Mouse (Mus musculus): Measurements from ENCODE around the gene Elovl3. TPM values are rescaled to one million over a fixed set of nuclear protein-coding genes. Genes with fewer than 3 reads are reported as not detected.
A peak's percentile ranks its signal among the peaks of the same experiment; 100 is the strongest.

Gene Elovl3
- polyA plus RNA-seq (2015; fragmentation: Nextera tagmentation; extraction: Ambion mirVana): 0.06 TPM in 1 of 2 replicates, not detected in the other

DNA sequence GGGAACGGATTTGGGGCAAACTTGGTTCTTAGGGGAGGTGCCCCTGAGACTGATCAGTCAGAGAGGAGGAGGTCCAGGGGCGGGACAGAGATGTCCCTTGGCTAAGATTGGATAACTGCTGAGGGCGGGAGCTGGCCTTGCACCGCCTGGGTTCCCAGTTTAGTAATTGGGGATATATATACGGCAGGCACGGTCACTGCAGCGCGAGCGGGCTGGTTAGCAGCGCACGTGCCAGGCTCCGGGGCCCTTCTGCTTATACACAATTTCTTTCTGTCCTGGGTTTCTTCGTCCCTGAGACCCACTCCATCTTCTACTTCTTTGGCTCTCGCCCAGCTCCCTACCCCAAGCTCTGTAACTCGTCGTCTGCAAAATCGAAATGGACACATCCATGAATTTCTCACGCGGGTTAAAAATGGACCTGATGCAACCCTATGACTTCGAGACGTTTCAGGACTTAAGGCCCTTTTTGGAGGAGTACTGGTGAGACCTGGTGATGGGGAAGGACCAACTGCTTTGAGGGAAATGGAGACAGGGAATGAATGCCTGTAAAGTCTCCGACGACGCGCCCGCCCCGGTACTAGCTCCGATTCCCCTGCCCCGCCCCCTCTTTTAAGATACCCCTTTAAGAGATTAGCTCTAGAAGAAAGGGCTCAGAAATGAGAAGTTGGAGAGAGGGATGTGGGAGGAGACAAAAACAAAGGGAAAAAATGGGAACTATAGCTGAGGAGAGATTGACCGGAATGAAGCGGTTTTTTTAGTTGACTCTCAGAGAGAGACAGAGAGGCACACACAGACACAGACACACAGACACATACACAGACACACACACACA lies at the start of gene Elovl3:
Gene Elovl3 (plus strand): TSS at position 204 of the 832 bp plus-strand sequence.
- peak within 1 kb of the TSS; percentile 39 for H3K4me3 ChIP-seq (replicated peaks; ENCODE audit: low read length)
- peaks cover 18% of the 10 kb centered on the region for H3K4me1 ChIP-seq (ENCODE audit: control insufficient read depth, insufficient read depth, low read length)
- H3K9ac ChIP-seq (ENCODE audit: low read length): peak within 1 kb of the TSS; percentile 33; the same call in 1 of the 2 replicates
- peak; percentile 63; the same call in 1 of the 2 replicates for ATAC-seq (ENCODE audit: insufficient read depth, low FRiP score)
- H3K36me3 ChIP-seq (ENCODE audit: control insufficient read depth, insufficient read depth, low read length): no peaks in the 10 kb centered on the region
- no peak within 1 kb of the TSS for H3K27ac ChIP-seq (ENCODE audit: low read length)
- WGBS: 4% methylated on average over 31 of the region's 31 CpGs
- peak within 1 kb of the TSS; percentile 56 for H3K4me2 ChIP-seq (ENCODE audit: low read depth, low read length)
- no peaks in the 10 kb centered on the region for H3K9me3 ChIP-seq (replicated peaks; ENCODE audit: control insufficient read depth, low read length)
- H3K27me3 ChIP-seq (ENCODE audit: control insufficient read depth, insufficient read depth, low read length): peaks cover 55% of the 10 kb centered on the region

GRCm38 (mm10) chr19:46085185-46085584 lies 46.5 kb upstream of the Elovl3 start:
- Histone ChIP-seq H3K4me3 (replicated peaks; ENCODE audit: low read length) (no peak overlapping the region), H3K9ac (ENCODE audit: low read length) (no peak overlapping the region), H3K4me2 (ENCODE audit: low read depth, low read length) (no peak overlapping the region), H3K27ac (ENCODE audit: low read length) (no peak overlapping the region), H3K9me3 (replicated peaks; ENCODE audit: control insufficient read depth, low read length) (no peaks in the 10 kb centered on the region), H3K36me3 (ENCODE audit: control insufficient read depth, insufficient read depth, low read length) (peaks cover 38% of the 10 kb centered on the region), H3K4me1 (ENCODE audit: control insufficient read depth, insufficient read depth, low read length) (no peaks in the 10 kb centered on the region), H3K27me3 (ENCODE audit: control insufficient read depth, insufficient read depth, low read length) (no peaks in the 10 kb centered on the region)
- WGBS: 96% methylated on average over 8 of the region's 8 CpGs
- ATAC-seq (ENCODE audit: insufficient read depth, low FRiP score): no peak

DNA sequence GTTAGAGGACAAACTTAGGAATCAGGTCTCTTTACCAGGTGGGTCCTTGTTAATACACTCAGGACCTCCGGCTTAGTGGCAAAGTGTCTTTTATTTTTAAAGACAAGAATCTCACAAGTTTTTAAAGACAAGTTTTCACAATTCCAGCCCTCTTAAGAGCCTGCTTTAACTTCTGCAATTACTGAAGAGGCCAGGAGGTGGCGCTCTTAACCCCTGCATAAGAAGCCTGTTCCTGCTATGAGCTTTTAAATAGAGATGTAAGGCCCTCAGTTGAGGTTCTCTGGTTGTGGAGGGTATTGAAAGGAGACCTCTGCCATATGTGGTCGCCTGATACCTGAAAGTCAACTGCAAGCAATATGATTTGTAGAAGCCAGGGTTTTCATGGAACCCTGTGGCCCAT lies 45.4 kb upstream of the Elovl3 start:
- H3K9ac ChIP-seq (ENCODE audit: low read length): no peak overlapping the region
- H3K4me2 ChIP-seq (ENCODE audit: low read depth, low read length): no peak overlapping the region
- H3K27me3 ChIP-seq (ENCODE audit: control insufficient read depth, insufficient read depth, low read length): no peaks in the 10 kb centered on the region
- ATAC-seq (ENCODE audit: insufficient read depth, low FRiP score): no peak
- WGBS: 57% methylated on average over 3 of the region's 3 CpGs
- H3K36me3 ChIP-seq (ENCODE audit: control insufficient read depth, insufficient read depth, low read length): peaks cover 35% of the 10 kb centered on the region
- H3K27ac ChIP-seq (ENCODE audit: low read length): no peak overlapping the region
- H3K4me1 ChIP-seq (ENCODE audit: control insufficient read depth, insufficient read depth, low read length): no peaks in the 10 kb centered on the region
- H3K4me3 ChIP-seq (replicated peaks; ENCODE audit: low read length): no peak overlapping the region
- H3K9me3 ChIP-seq (replicated peaks; ENCODE audit: control insufficient read depth, low read length): no peaks in the 10 kb centered on the region

DNA sequence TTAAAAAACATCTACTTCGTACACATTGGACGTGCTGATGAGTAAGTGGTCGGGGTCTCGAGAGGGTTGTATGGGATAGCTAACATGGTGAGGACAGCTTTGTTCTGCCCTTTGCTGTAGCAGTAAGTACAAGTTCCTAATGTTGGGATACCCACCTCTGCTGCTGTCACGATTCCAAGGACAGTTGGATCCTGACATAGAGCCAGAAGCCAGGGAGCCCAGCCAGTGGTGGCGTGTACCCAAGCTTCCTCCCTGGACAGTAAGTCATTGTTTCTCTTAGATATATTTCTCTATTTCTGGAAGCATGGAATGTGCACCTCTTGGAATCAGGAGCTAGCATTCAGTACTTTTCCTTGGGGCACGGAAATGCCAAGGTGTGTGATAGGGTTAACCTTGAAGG lies 43.8 kb upstream of the Elovl3 start:
- no peaks in the 10 kb centered on the region for H3K9me3 ChIP-seq (replicated peaks; ENCODE audit: control insufficient read depth, low read length)
- no peak overlapping the region for H3K9ac ChIP-seq (ENCODE audit: low read length)
- H3K27ac ChIP-seq (ENCODE audit: low read length): no peak overlapping the region
- WGBS: 71% methylated on average over 7 of the region's 7 CpGs
- ATAC-seq (ENCODE audit: insufficient read depth, low FRiP score): no peak
- H3K4me2 ChIP-seq (ENCODE audit: low read depth, low read length): no peak overlapping the region
- H3K36me3 ChIP-seq (ENCODE audit: control insufficient read depth, insufficient read depth, low read length): peaks cover 21% of the 10 kb centered on the region
- no peaks in the 10 kb centered on the region for H3K4me1 ChIP-seq (ENCODE audit: control insufficient read depth, insufficient read depth, low read length)
- no peak overlapping the region for H3K4me3 ChIP-seq (replicated peaks; ENCODE audit: low read length)
- no peaks in the 10 kb centered on the region for H3K27me3 ChIP-seq (ENCODE audit: control insufficient read depth, insufficient read depth, low read length)

DNA sequence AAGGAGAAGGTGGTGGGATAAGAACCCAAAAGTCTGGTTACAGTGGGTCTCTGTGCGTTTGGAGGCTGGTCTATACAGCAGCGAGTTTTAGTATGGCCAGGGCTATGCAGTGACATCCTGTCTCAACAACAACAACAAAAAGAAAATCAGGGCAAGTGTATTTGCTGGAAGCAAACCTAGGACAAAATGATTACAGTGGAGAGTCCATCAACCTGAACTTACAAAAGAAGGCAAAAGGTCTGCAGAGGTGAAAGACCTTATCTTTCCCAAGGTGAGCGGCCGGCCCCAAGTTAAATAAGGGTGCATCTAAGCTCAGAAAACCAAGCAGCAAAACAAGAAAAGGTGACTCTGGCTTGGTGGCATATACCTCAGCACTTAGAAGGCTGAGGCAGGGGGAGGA lies 40.1 kb upstream of the Elovl3 start:
- Histone ChIP-seq H3K36me3 (ENCODE audit: control insufficient read depth, insufficient read depth, low read length) (no peaks in the 10 kb centered on the region), H3K4me3 (replicated peaks; ENCODE audit: low read length) (no peak overlapping the region), H3K4me1 (ENCODE audit: control insufficient read depth, insufficient read depth, low read length) (no peaks in the 10 kb centered on the region), H3K4me2 (ENCODE audit: low read depth, low read length) (no peak overlapping the region), H3K9me3 (replicated peaks; ENCODE audit: control insufficient read depth, low read length) (no peaks in the 10 kb centered on the region), H3K27me3 (ENCODE audit: control insufficient read depth, insufficient read depth, low read length) (no peaks in the 10 kb centered on the region), H3K9ac (ENCODE audit: low read length) (no peak overlapping the region), H3K27ac (ENCODE audit: low read length) (no peak overlapping the region)
- 76% methylated on average over 4 of the region's 4 CpGs for WGBS
- no peak for ATAC-seq (ENCODE audit: insufficient read depth, low FRiP score)

DNA sequence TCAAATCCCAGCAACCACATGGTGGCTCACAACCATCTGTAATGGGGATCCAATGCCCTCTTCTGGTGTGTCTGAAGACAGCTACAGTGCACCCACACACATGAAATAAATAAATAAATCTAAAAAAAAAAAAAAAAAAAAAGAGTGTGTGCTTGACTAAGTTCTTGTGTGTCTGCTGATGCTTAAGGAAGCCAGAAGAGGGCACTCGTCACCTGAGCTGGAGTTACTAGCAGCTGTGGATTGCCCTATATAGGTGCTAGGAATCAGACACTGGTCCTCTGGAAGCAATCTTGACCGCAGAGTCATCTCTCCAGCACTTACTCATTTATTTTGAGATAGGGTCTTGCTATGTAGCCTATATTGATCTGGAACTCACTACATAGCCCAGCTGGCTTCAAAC lies 37.6 kb upstream of the Elovl3 start:
- Histone ChIP-seq H3K27ac (ENCODE audit: low read length) (no peak overlapping the region), H3K4me2 (ENCODE audit: low read depth, low read length) (no peak overlapping the region), H3K4me1 (ENCODE audit: control insufficient read depth, insufficient read depth, low read length) (no peaks in the 10 kb centered on the region), H3K4me3 (replicated peaks; ENCODE audit: low read length) (no peak overlapping the region), H3K27me3 (ENCODE audit: control insufficient read depth, insufficient read depth, low read length) (no peaks in the 10 kb centered on the region), H3K36me3 (ENCODE audit: control insufficient read depth, insufficient read depth, low read length) (no peaks in the 10 kb centered on the region), H3K9ac (ENCODE audit: low read length) (no peak overlapping the region), H3K9me3 (replicated peaks; ENCODE audit: control insufficient read depth, low read length) (no peaks in the 10 kb centered on the region)
- WGBS: 89% methylated on average over 2 of the region's 2 CpGs
- ATAC-seq (ENCODE audit: insufficient read depth, low FRiP score): no peak

DNA sequence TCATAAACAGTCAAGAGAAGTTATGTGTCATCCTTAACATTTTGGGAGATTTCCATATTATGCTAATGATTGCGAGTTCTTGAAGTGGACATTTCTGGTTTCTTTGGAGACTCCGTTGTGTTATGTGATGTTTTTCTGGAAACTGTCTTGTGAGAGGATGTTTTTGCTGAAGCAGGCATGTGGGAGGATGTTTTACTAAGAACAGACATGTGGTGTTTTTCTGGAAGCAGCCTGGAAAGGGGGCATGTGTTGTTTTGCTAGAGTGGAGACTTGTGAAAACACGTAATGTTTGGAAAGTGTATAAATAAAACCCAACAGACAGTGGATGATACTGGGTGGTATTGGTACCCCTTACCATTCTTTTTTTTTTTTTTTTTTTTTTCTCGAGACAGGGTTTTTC lies 36.4 kb upstream of the Elovl3 start:
- no peak overlapping the region for H3K9ac ChIP-seq (ENCODE audit: low read length)
- WGBS: 87% methylated on average over 4 of the region's 4 CpGs
- no peak for ATAC-seq (ENCODE audit: insufficient read depth, low FRiP score)
- H3K27ac ChIP-seq (ENCODE audit: low read length): no peak overlapping the region
- no peaks in the 10 kb centered on the region for H3K9me3 ChIP-seq (replicated peaks; ENCODE audit: control insufficient read depth, low read length)
- no peaks in the 10 kb centered on the region for H3K4me1 ChIP-seq (ENCODE audit: control insufficient read depth, insufficient read depth, low read length)
- no peaks in the 10 kb centered on the region for H3K27me3 ChIP-seq (ENCODE audit: control insufficient read depth, insufficient read depth, low read length)
- no peak overlapping the region for H3K4me2 ChIP-seq (ENCODE audit: low read depth, low read length)
- no peak overlapping the region for H3K4me3 ChIP-seq (replicated peaks; ENCODE audit: low read length)
- H3K36me3 ChIP-seq (ENCODE audit: control insufficient read depth, insufficient read depth, low read length): no peaks in the 10 kb centered on the region

DNA sequence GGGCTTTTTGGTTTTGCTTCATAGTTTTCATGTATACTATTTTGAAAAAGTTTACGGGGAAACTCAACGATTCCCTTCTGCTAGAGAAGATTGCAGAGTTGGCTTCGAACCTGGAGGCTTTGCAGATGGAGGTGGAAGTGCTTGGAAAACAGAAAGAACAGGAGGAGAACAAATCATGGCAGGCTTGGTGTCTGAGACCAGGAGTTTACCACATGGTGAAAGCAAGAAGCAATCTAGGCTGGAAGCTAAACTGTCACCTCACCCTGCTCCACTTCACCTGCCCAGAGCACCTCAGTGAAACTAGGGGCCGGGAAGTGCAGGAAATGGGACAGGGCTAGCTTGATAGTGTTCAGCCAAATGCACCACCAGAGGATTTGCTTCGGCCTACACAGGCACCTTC lies 35.3 kb upstream of the Elovl3 start:
- Histone ChIP-seq H3K9me3 (replicated peaks; ENCODE audit: control insufficient read depth, low read length) (no peaks in the 10 kb centered on the region), H3K4me2 (ENCODE audit: low read depth, low read length) (no peak overlapping the region), H3K27ac (ENCODE audit: low read length) (no peak overlapping the region), H3K4me3 (replicated peaks; ENCODE audit: low read length) (no peak overlapping the region), H3K27me3 (ENCODE audit: control insufficient read depth, insufficient read depth, low read length) (no peaks in the 10 kb centered on the region), H3K9ac (ENCODE audit: low read length) (no peak overlapping the region), H3K36me3 (ENCODE audit: control insufficient read depth, insufficient read depth, low read length) (no peaks in the 10 kb centered on the region), H3K4me1 (ENCODE audit: control insufficient read depth, insufficient read depth, low read length) (no peaks in the 10 kb centered on the region)
- 85% methylated on average over 5 of the region's 5 CpGs for WGBS
- no peak for ATAC-seq (ENCODE audit: insufficient read depth, low FRiP score)

DNA sequence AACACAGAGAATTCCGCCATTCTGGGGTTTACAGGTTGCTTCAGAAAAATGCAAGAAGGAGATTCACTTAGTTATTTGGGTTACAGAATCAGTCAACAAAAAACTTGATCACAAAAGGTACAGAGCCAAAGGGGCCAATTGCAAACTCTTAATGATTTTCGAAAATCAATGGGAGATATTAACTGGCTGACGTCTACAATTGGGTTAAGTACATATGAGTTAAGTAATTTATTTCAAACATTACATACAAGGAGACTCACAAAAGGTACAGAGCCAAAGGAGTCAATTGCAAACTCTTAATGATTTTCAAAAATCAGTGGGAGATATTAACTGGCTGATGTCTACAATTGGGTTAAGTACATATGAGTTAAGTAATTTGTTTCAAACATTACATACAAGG lies 32.1 kb upstream of the Elovl3 start:
- Histone ChIP-seq H3K27ac (ENCODE audit: low read length) (no peak overlapping the region), H3K27me3 (ENCODE audit: control insufficient read depth, insufficient read depth, low read length) (no peaks in the 10 kb centered on the region), H3K4me1 (ENCODE audit: control insufficient read depth, insufficient read depth, low read length) (no peaks in the 10 kb centered on the region), H3K9ac (ENCODE audit: low read length) (no peak overlapping the region), H3K4me2 (ENCODE audit: low read depth, low read length) (no peak overlapping the region), H3K36me3 (ENCODE audit: control insufficient read depth, insufficient read depth, low read length) (no peaks in the 10 kb centered on the region), H3K9me3 (replicated peaks; ENCODE audit: control insufficient read depth, low read length) (no peaks in the 10 kb centered on the region), H3K4me3 (replicated peaks; ENCODE audit: low read length) (no peak overlapping the region)
- no peak for ATAC-seq (ENCODE audit: insufficient read depth, low FRiP score)
- 92% methylated on average over 3 of the region's 3 CpGs for WGBS
